Mouse (Mus musculus) lung, postnatal 10 days (tissue): ENCODE measurements around the gene Dhx32.

Experiments
- DNase-seq: peaks from one replicate; pipeline ENCODE4 v3.0.0; 2021

Gene Dhx32

GRCm38 (mm10) chr7:133782717-133783435, at the start of gene Dhx32:
Gene Dhx32, minus strand, starts transcription at chr7:133782726.
- DNase-seq, result peak; percentile 80

GRCm38 (mm10) chr7:133829579-133829978, 47.1 kb upstream of the Dhx32 start:
- DNase-seq, result no peak

DNA sequence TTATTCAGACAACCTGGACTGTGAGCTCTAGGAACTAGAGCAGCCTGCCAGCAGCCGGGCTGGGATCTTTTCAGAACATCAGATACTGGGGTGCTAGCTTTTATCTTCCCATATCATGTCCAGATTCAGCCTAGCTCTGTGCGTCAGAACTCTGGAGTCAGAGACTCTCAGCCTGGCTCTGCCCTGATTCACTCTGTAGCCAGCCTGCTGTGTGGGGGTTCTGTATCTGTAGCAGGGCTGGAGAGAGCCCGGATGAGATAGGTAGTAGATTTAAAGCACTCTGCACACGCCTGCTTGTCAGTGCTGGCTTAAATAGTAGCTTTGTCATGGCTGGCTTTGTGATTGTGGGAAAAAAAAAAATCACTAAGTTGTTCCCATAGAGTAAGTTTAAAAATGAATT, 46.0 kb upstream of the Dhx32 start:
- DNase-seq, result no peak

DNA sequence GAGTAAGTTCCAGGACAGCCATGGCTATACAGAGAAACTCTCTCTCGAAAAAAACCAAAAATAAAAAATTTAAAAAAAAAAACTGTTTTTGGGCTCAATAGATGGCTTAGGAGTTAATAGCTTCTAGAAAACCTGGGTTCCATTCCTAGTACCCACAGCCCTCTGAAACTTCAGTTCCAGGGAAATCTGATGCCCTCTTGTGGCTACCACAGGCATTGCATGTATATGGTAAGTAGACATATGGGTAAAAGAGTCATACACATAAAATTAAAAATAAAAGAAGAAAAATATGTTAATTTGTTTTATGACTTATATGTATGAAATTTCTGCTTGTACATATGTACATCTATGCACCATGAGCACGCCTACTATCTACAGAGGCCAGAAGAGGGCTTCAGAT, 42.1 kb upstream of the Dhx32 start:
- DNase-seq, result peak; percentile 10

GRCm38 (mm10) chr7:133823751-133824150, 41.2 kb upstream of the Dhx32 start:
- no peak for DNase-seq

DNA sequence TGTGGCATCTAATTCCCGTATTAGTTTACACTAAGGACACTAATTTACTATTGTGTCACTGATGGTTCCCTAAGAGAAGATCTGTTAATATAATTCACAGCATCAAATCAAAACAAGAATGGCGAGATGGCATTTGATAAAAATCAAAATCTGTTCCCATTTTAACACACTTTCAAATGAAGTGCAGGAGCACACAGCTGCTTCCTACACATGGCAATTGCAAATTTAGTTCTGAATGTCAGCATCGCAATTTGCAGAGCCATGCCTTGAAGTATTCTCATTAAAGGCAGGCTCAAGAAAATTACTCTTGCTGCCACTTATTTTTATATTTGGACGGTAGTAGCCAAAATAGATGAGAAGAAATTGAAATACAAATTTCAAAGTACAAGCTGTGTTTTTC, 30.8 kb upstream of the Dhx32 start:
- no peak for DNase-seq

DNA sequence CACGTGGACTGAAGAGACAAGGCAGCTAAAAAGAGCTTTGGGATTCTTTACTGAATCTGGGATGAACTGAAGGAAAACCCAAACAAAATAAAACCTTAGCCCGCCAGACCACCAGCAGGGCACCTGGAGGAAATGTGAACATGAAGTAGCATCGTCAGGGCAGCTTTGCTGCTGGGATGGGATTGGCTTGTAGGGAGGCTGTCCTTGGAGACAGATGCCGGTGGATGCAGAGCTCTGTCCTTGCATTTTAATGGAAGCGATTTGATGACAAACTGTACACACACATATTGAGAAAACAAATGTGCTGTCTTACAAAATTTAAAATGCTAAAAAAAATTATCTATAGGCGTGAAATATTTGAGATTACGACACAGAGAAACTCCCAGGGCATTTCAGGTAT, 30.4 kb upstream of the Dhx32 start:
- DNase-seq, result no peak

GRCm38 (mm10) chr7:133805614-133806175, 23.2 kb upstream of the Dhx32 start:
- peak; percentile 78 for DNase-seq

- peak; percentile 30 for DNase-seq
Measured at GRCm38 (mm10) chr7:133801823-133802222, 19.3 kb upstream of the Dhx32 start.

DNA sequence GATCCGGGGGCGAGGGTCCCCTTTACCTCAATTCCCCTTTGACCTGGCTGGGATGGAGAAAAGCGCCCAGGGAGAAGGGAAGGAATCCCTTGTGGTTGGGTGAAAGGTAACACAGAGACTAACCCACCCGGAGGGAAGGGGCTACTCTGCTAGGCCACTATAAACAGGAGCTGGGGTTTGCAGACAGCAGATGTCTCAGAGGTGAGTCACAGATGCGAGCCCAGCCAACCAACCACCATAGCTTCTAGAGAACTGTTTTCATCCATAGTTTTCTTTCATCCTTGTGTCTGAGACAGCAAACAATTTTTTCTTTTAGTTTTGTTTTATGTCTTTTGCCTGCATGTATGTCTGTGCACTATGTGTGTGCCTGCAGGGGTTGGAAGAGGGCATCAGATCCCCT, 17.4 kb upstream of the Dhx32 start:
- no peak for DNase-seq

DNA sequence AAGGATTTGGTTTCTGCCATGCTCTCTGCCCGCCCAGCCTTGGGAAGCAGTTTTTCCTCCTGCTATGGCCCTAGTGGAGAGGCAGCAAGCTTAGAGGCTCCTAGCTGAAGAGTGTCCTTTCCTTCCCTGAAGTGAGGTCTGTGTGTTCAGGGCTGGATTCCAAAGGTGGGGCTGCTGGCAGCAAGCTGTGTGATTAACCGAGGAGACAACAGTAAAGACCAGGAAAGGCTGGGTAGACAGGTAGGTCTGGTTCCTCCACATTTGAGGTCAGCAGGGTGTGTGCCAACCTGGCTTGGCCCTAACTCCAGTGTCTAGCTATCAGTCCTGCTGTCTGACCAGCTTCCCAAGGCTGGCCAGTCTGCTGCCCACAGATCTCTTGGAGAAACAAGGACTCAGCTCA, 12.2 kb upstream of the Dhx32 start:
- no peak for DNase-seq

- DNase-seq, result peak; percentile 42
Measured at GRCm38 (mm10) chr7:133793248-133794131, 11.0 kb upstream of the Dhx32 start.

GRCm38 (mm10) chr7:133792771-133793170, 10.2 kb upstream of the Dhx32 start:
- DNase-seq, result no peak

GRCm38 (mm10) chr7:133790608-133791229, 8.2 kb upstream of the Dhx32 start:
- DNase-seq, result no peak

GRCm38 (mm10) chr7:133790171-133790570, 7.6 kb upstream of the Dhx32 start:
- DNase-seq, result no peak

GRCm38 (mm10) chr7:133788147-133788546, 5.6 kb upstream of the Dhx32 start:
- DNase-seq, result no peak

DNA sequence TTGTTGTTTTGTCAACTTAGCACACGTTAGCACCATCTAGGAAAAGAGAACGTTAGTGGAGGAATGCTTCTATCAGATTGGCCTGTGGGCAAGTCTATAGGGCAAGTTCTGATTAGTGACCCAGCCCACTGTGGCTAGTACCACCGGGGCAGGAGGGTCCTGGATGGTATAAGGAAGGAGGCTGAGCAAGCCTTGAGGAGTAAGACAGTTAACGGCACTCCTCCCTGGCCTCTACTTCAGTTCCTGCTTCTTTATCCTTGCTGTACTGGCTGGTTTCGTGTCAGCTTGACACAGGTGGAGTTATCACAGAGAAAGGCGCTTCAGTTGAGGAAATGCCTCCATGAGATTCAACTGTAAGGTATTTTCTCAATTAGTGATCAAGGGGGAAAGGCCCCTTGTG, 5.0 kb upstream of the Dhx32 start:
- DNase-seq, result no peak

DNA sequence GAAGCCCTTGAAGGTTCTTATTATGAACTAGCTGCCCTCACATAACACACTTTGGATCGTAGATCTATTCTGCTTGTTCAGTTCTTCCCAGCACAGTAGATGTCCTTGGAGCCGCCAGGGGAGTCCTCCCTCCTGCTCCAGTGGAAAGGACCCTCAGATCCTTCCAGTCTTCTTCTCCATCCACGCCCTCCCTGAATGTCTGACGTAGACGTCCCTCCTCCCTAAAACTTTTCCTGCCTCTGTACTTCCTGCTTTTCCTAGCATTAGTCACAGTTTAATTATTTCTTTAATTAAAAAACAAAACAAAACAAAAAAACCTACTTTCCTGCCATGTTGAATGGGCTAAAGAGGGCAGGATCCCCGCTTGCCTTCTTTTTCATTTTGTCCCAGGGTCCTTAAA, 535 bp downstream of the Dhx32 start:
- DNase-seq, result no peak

DNA sequence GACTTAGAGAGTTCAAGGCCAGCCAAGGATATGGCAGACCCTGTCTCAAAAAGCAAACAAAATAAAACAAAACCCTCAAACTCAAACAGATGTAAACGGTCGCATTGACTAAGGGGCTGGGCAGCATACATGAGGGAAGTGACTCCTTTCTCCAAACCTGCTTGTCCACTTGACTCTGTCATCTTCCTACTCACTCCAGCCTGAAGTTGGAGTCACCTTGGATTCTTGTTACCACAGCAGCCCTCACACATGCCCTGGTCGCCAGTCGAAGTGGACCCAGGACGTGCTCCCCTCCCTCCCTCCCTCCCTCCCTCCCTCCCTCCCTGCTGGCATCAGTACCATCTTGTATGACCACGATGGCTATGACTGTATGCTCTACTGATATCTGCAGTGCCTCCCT, 943 bp downstream of the Dhx32 start:
- no peak for DNase-seq

GRCm38 (mm10) chr7:133776626-133776996, 5.9 kb downstream of the Dhx32 start, which contains the start of gene Fank1:
Gene Fank1, plus strand, starts transcription at chr7:133776861.
- DNase-seq, result peak; percentile 93

GRCm38 (mm10) chr7:133775796-133776625, 6.5 kb downstream of the Dhx32 start:
- DNase-seq, result peak; percentile 53

GRCm38 (mm10) chr7:133775179-133775578, 7.3 kb downstream of the Dhx32 start:
- no peak for DNase-seq
